ENCODE assay signal across 9 mouse cellular contexts in genomic region chr10:34484014-34484411, GRCm38 (mm10). TPM values are rescaled to one million over a fixed set of nuclear protein-coding genes. Genes with fewer than 3 reads are reported as not detected.
DNase-seq lines count a peak whose midpoint lies in the region; ATAC-seq and TF ChIP-seq lines count a peak whose summit lies in the region.
"Had no signal": no experiment of that assay in that cellular context is flagged by ENCODE, and none has a peak within 500 bp of the region (broad histone marks: within the 10 kb centered on the region; RNA-seq: fewer than 3 reads in every experiment).

No protein-coding gene starts in this region.

- peaks cover 5% of the 10 kb centered on the region for H3K9me3 ChIP-seq in megakaryocyte, embryonic 14.5 days
- H3K9me3 ChIP-seq in lung, embryonic 16.5 days (ENCODE audit: control insufficient read depth, low read length) = no peaks in the 10 kb centered on the region

- 7% methylated on average over 14 of the region's 14 CpGs for WGBS in kidney, adult 2 months
- 55% methylated on average over 14 of the region's 14 CpGs for WGBS in lung, embryonic 16.5 days

- peak overlapping the region; percentile 80 for H3K27ac ChIP-seq in kidney, adult 2 months (ENCODE audit: insufficient read depth, low read depth, low read length)
- peak overlapping the region; percentile 85 for H3K27ac ChIP-seq in lung, embryonic 16.5 days (ENCODE audit: low read length)

- peak overlapping the region; percentile 67 for H3K9ac ChIP-seq in lung, embryonic 16.5 days (ENCODE audit: low read length)

- peak overlapping the region; percentile 47 for H3K4me2 ChIP-seq in lung, embryonic 16.5 days (ENCODE audit: low read depth, low read length)

- no peak for TF ChIP-seq POLR2A in kidney, adult 2 months (IDR thresholded peaks at IDR 0.05; ENCODE audit: low read depth, low read length)

- H3K4me1 ChIP-seq in megakaryocyte, embryonic 14.5 days = peaks cover 4% of the 10 kb centered on the region; the same call in 1 of the 2 replicates
- H3K4me1 ChIP-seq in kidney, adult 2 months (ENCODE audit: control insufficient read depth, insufficient read depth, low read length) = peaks cover 9% of the 10 kb centered on the region; the same call in 1 of the 2 replicates
- H3K4me1 ChIP-seq in lung, embryonic 16.5 days (replicated peaks; ENCODE audit: control insufficient read depth, insufficient read depth, low read length) = no peaks in the 10 kb centered on the region; the same call in 1 of the 2 replicates

- H3K27me3 ChIP-seq in megakaryocyte, embryonic 14.5 days (replicated peaks) = peaks cover 4% of the 10 kb centered on the region
- no peaks in the 10 kb centered on the region for H3K27me3 ChIP-seq in kidney, adult 2 months (replicated peaks; ENCODE audit: control insufficient read depth, insufficient read depth, low read length)
- no peaks in the 10 kb centered on the region for H3K27me3 ChIP-seq in lung, embryonic 16.5 days (ENCODE audit: control insufficient read depth, insufficient read depth, low read depth, low read length)

- no peak for ATAC-seq in megakaryocyte, adult 5-6 weeks (ENCODE audit: poor library complexity, severe bottlenecking)
- peak; percentile 62 for ATAC-seq in lung, embryonic 16.5 days (ENCODE audit: low read depth)
- no peak for ATAC-seq in inflammation-experienced regulatory T-cells, adult 6 months

- peak; percentile 51 for DNase-seq in gastrocnemius, postnatal 10 days
- peak; percentile 61 for DNase-seq in kidney, adult 2 months
- no peak for DNase-seq in cerebellum, adult 11-12 months
- DNase-seq in frontal cortex, postnatal 10 days (ENCODE audit: low spot score in 2 of 2) = no peak

- peak overlapping the region; percentile 50 for H3K4me3 ChIP-seq in megakaryocyte, embryonic 14.5 days (replicated peaks)
- peak overlapping the region; percentile 61 for H3K4me3 ChIP-seq in kidney, adult 2 months (ENCODE audit: insufficient read depth, low read depth, low read length)
- peak overlapping the region; percentile 53 for H3K4me3 ChIP-seq in lung, embryonic 16.5 days (ENCODE audit: low read length)

- H3K36me3 ChIP-seq in megakaryocyte, embryonic 14.5 days (replicated peaks; ENCODE audit: low read length) = no peaks in the 10 kb centered on the region
- no peaks in the 10 kb centered on the region for H3K36me3 ChIP-seq in kidney, adult 2 months (ENCODE audit: control insufficient read depth, insufficient read depth, low read length)
- H3K36me3 ChIP-seq in lung, embryonic 16.5 days (ENCODE audit: control insufficient read depth, insufficient read depth, low read length) = no peaks in the 10 kb centered on the region

- no peak for TF ChIP-seq CTCF in kidney, adult 2 months (conservative IDR thresholded peaks at IDR 0.05; ENCODE audit: insufficient read depth, insufficient read length, low read depth, low read length)

RNA-seq across cellular contexts. Expression of gene Frk, which starts 0.8 kb away (rescaled TPM):
- polyA plus RNA-seq in megakaryocyte, embryonic 14.5 days (2012; ENCODE audit: insufficient read depth, low replicate concordance) = 0.07 TPM in 1 of 2 replicates, not detected in the other
- total RNA-seq in megakaryocyte, adult 5-6 weeks (2015) = not detected in 2 replicates
- total RNA-seq in megakaryocyte, adult 5-6 weeks (2017) = not detected in 2 replicates
- total RNA-seq in gastrocnemius, postnatal 10 days (2021) = 1 to 10 TPM; 2.7 to 3.0 TPM
- polyA plus RNA-seq in kidney, adult 2 months (2012; rRNA removed) = 3.7 and 3.8 TPM in 2 replicates
- polyA plus RNA-seq in lung, embryonic 16.5 days (2015; fragmentation: Nextera tagmentation; extraction: Ambion mirVana) = 9.5 and 10.7 TPM in 2 replicates
- not detected for polyA plus RNA-seq in inflammation-experienced regulatory T-cells, adult 6 months (2017; shearing (Covaris generic))
- total RNA-seq: MEL had no signal

Comparison
In these comparisons a context has a peak if more than half of its experiments do, and no peak if none do; other contexts are left out.
1. DNase-seq: peak in gastrocnemius, postnatal 10 days (single experiment) and kidney, adult 2 months (single experiment); none in cerebellum, adult 11-12 months (single experiment) and frontal cortex, postnatal 10 days (0 of 2).
2. Peak in every context shown above with its lines, with median percentiles within 50 percentile points of each other: H3K4me3 ChIP-seq.